Mouse (Mus musculus) skeletal muscle tissue, adult 2 months (tissue): Measurements from ENCODE around the gene Nudt22.
A peak's percentile ranks its signal among the peaks of the same experiment; 100 is the strongest.

ENCODE experiments used
- DNase-seq: peaks from one replicate; pipeline ENCODE4 v3.0.0-alpha.2; 2012; ENCODE audit warnings: low read depth, low spot score

Nudt22 gene

DNA sequence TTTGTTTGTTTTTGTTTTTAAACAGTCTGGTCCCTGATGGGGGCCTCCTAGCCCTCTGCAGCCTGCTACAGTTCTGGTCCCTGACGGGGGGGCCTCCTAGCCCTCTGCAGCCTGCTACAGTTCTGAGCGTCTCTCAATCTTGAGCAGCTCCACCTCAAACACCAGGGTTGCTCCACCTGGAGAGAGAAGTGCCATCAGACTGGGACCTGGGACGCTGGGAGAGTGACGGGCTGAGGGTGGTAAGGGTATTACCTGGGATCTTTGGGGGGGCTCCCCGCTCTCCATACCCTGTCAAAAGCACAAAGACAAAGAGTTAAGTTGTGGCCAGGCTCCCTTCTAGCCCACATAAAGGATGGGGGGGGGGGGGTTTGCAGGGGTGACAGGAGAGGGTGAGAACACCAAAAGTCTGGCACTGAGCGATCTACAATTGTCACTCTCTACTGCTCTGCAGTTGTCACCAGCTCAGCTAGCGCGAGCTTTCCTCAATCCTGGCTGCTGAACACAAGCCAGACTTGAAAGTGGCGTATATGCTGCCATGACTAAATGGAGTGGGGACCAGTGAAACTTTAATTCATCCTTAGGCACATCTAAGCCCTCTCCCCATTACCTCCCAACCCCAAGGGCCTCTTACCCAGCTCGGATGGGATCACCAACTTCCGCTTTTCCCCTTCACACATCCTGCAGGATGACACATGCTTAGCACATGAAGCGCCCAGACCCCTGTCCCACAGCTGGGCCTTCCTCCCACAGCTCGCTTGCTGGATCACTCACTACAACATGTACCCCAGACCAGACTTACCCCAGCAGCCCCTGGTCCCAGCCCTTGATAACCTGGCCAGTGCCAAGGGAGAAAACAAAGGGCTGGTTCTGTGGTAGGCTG, 17.9 kb downstream of the Nudt22 start:
- no peak for DNase-seq

DNA sequence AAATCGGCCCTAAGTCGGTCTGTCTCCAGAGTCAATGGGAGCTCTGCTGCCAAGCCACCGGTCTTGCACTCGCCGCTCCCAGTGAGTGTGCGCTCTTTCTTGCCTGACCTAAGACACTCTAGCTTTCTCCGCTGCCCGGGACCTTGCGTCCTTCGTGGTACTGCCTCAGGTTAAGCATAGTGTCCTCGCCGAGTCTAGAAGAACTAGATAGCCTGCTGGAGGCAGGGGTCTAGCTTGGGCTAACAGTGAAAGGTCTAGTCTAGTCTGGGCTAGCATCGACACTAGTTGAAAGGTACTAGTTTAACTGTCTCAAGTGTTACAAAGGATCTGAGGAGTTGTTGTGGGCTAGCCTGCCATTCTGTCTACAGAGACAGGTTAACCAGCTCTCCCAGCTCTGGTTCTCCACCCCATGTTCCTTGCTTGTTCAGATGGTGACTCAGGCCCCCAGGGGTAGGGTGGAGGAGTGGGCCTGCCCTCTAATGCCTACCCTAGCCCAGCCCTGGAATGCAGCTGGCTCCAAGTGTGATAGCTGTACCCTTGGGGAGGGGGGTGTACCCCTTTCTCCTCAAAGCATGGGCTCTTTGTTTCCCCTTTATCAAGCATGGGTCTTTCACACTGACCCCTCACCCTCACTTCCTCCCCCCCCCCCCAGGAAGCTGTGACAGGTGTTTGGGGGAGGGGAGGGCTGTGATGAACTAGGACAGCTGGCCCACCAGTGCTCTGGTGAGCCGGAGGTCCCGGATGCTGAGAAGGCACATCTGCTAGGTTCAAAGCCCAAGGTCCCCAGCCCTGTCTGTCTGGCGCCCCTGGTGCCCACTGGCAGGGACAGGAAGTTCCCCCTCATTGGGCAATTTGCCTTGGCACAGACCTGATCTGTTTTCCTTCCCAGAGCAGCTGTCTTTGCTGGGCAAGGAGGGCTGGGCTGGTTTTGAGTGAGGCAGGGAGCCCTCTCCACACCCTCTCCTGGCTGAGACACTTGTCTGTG, 20.1 kb downstream of the Nudt22 start, which contains the start of gene Plcb3:
Gene Plcb3, minus strand, starts transcription at position 934 of the 985 bp plus-strand sequence.
- peak; percentile 94 for DNase-seq

DNA sequence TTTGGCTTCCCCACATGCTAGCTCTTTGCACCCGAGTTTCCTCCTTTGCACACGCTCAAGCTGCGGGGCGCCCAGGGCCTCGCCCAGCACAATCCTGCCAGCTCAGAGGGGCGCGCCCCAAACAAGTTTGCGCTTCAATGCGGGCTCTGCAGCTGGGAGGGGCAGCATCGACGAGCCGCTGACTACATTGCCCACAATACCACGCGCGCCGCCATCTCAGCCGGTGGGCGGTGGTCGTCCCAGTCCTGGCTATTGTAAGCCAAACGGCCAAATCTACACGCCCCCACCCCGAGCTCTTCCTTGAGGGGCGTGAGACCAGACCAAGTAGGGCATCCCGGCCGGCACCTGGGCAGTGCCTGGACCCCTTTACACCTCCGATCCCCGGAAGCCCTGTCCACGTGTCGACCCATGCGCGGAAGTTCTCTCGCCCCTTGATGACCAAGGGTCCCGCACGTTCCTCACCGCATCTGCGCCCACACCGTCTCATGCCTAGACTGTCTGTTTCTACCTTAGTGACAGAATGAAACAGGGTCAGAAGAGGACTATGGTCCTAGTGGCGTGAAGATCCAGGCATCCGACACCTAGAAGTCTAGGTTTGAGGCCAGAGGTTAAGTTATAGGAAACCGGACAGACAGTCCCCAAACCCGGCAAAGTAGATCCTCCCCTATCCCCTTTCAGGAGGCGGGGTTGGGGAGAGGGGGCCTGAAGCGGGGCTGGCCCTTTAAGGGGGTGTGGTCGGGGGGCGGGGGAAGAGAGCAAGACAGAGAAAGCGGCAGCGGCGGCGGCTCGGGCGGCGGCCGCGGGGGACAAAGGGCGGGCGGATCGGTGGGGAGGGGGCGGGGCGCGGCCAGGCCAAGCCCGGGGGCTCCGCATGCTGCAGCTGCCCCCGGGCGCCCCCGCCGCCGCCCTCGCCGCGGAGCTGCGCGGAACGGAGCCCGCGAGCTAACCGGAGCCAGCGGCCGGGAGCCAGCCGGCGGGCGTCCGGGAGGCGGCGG, 21.4 kb downstream of the Nudt22 start, which contains the start of gene Ppp1r14b:
Gene Ppp1r14b, plus strand, starts transcription at position 758 of the 995 bp plus-strand sequence.
- peak; percentile 69 for DNase-seq

DNA sequence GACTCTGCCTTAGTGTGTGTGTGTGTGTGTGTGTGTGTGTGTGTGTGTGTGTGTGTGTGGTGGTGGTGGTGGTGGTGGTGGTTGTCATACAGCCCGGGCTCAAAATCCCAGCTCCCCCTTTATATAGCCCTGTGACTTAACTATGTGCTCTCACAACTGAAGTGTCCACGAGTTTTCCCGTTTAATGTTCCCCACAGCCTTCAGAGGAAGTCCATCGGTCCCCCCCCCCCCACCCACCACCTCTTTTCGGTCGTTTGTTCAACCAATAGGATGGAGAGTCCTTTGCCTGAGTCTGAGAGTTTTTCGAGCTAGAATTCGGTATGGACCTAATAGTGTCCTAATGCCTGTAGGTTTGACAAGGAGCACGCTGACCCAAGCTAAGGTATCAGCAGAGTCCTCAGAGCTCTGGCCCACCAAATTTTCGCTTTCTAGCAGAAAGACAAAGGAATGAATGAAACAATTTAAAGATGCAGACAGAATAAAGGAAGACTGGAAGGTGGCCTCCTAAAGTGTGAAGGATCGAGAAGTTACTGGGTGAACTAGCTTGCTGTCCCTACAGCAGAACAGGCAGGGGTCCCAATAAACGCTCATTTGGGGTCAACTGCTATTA, 22.2 kb downstream of the Nudt22 start:
- no peak for DNase-seq

DNA sequence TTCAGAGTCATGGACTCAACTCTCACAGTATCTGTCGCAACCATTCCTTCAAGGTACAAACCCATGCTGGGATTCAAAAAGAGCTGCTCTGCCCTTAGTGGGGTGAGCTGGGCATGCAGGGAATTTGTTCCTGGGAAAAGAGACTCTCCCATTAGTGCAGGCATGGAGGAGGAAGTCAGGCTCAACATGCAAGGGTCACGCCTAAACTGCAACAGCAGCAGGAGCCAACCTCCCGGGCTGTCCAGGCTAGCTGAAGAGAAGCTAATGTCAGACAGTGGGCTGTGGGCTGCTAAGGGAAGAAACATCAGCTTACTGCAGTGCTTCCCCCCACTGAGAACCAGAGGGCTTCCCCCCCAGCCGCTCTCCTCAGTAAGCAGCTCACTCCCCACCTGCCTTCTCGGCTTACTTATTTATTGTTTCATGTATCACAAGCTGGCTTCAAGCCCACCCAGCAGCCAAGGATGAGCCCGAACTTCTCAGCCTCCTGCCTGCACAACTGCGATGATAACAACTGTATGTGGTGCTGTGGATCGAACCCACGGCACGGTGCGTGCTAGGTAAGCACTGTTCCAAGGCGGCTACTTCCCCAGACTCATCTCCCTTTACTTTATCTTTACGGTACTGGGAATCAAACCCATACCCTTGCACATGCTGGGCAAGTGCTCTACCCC, 23.5 kb downstream of the Nudt22 start:
- DNase-seq = no peak

DNA sequence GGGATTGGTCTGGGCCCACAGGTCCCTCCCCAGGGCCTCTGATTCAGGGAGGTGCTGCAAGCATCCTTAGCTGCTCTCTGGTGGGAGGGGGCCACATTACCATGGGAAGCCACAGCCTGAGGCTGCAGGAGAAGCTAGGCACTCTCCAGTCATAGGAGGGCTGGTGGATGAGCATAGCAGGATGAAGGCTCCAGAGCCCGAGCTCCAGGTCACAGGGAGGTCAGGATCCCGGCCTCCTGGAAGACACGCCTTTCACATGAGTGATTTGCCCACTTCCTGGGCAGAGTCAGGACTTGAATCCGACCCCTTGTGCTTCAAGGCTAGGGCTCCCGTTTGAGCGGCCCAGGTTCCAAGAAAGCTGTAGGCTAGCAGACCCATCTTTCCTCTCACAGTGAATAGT, 24.3 kb downstream of the Nudt22 start:
- no peak for DNase-seq

DNA sequence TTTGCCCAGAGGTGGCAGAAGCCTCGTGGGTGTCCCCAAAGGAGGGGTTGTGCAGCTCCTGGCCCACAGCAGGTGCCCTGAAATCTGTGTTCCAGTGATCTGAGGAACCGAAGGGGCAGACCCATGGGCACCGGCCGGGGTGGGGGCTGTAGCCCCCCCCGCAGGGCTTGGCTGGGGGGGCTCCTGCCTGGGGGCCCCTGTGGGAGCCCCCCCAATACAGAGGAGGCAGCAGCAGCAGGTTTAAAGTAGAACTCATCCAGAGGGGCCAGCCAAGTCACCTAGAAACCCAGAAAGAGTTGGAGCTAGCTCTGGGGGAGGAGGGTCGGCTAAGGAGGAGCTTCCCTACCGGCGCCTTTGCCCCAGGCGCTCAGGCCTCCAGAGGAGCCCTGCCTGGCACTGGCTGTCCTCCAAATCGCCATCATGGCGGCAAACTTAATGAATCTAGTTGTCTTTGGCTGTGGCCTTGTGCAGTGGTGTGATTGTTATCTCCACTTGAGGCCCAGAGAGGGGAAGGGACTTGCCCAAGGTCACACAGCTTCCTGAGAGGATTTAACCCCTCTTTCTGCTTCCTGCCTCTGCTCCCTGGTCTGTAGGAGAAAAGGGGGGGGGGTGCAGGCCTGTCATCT, 25.3 kb downstream of the Nudt22 start:
- DNase-seq = no peak

DNA sequence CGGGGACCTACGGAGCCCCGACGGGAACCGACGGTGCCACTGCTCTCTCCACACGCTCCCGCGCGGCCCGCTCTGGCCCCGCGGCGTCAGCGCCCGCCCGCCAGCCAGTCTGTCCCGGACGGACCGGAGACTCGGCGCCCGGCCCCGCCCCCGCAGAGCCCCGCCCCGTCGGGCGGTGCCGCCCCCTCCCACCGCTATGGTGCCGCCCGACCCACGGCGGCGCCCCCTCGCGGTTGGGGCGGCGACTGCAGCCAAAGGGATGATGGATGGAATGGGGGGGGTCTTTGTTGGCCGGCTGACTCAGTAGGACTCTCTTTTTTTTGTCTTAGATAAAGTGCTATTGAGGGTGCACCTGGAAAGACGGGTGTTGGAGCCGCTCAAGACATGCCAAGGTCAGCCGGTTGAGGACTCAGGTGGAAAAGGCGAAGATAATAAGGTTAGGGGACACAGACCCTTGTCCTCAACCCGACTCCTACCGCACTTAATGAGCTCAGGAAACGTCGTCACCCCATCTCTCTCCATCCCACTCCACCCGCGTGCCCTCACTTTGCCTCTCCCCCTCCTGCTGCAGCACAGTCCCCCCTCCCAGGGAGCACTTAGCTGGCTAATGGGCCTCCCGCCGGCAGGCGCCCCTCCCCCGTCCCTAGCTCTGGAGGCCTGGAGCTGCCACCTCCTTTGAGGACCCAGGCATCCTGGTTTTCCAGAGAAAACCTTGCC, 26.1 kb downstream of the Nudt22 start:
- DNase-seq = no peak

DNA sequence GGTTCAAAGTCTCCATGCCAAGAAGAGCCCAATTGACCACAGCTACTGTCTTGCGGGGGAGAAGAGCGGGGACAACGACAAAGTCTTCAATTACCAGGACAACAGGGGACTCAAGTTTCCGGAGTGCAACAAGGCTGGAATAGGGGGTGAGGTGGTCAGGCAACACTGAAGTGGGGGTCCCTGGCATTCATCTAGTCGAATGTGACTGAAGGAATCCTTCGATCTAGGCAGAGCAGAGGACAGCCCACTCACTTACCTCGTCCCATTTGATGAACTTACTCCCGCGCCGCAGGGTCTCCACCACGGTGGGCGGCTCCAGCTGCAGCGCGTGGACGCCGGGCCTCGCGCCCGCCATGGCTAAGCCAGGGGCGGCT, 26.6 kb downstream of the Nudt22 start:
- no peak for DNase-seq

DNA sequence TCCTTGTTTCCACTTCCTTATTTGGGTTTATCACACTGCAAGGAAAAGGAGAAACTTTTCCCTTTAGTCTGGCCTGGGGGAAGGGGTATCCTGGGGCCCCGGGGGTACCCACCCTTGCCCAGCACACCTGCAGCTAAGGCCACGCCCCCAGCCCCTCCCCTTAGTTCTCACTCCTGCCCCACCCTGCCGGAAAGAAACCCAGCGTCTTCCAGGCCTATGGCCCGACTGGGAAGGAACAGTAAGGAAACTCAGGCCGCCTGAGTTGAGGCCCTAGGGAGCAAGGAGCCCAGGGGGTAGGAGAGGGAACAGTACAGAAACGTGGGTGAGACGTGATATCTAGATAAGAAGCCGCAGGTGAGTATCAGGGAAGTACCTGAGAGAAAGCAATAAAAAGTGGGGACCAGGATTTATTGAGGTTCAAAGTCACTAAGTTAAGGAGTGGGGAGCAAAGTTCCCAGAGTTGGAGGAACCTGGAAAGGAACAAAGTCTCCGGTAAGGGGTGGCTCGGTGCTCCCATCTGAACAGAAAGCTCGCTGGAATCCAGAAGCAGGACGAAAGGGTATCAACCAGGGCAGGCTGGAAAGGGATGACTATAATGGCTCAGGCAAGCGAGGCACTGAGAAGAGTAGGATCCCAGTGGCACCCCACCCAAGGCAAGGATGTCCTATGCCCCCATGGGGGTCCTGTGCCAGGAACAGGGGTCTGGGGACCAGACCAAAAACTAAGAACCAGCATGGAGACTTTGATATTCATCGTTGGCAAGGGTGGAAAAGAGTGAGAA, 27.2 kb downstream of the Nudt22 start:
- DNase-seq = no peak

DNA sequence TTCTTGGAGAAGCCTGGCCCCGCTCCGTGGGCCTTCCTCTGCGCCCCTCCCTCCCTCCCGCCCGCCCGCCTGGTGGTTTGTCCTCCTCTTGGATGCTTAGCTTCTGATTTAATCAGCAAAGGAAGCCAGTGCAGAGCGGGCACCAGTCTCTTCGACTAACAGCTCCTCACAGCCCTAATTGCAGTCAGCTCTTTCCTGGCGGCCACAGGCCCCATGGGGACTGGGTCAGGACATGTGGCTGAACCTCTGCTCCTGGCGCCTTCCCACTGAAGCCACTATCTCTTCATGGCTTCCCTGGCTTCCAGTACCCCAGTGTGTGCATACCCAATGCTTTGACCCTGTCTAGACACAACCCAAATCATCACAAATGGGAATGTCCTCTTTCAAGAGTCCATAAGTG, 39.5 kb downstream of the Nudt22 start:
- DNase-seq = no peak

DNA sequence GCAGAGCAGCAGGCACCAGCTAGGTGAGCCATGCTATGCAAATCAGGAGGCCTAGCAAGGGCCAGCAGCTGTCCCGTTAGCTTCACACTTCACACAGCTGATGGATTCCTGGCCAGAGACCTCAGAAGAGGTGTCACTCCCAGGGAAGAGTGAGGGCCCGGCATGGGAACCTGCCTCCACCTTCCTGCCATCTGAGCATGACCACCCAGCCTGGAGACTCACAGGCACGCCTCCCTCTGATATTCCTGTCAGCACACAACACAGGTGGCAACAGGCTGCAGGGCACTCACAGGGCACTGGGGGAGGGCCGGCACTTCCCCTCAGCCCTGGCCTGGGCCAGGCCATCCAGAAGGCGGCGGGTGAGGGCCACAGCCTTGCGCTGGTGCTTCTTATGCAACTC, 40.5 kb downstream of the Nudt22 start:
- DNase-seq = no peak

DNA sequence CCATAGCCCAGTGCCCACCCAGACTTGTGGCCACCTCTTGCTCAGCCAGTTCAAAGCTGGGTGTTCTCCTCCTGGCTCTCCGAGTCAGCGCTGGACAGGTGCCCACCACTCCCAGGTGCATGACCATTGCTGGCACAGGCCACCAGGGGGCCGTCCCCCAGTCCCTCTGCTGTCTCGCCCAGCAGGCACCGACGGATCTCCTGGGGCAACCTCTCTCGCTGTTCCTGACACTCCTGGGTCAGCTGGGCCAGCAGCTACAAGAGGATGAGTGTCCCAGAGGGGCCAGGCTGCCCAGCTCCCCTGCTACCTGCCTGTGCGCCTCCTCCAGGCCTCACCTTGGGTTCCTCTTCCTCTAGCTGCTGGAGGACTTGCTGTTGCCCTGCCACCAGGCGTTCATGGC, 41.9 kb downstream of the Nudt22 start:
- DNase-seq = no peak

DNA sequence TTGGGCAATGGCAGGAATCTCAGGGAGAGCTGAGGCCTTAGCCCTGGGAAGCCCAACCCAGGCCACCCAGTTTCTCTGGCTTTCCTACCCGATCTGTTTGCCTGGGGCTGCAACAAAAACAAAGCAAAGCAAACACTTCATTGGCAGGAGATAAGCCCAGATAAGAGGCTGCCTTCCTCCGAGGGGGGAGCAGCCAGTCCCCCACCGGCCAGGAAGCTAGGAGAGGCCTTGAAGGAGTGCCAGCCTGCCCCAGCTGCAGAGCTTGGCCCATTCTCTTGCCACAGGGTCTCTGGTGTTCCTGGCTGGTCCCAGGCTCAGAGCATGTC, 43.2 kb downstream of the Nudt22 start:
- no peak for DNase-seq

DNA sequence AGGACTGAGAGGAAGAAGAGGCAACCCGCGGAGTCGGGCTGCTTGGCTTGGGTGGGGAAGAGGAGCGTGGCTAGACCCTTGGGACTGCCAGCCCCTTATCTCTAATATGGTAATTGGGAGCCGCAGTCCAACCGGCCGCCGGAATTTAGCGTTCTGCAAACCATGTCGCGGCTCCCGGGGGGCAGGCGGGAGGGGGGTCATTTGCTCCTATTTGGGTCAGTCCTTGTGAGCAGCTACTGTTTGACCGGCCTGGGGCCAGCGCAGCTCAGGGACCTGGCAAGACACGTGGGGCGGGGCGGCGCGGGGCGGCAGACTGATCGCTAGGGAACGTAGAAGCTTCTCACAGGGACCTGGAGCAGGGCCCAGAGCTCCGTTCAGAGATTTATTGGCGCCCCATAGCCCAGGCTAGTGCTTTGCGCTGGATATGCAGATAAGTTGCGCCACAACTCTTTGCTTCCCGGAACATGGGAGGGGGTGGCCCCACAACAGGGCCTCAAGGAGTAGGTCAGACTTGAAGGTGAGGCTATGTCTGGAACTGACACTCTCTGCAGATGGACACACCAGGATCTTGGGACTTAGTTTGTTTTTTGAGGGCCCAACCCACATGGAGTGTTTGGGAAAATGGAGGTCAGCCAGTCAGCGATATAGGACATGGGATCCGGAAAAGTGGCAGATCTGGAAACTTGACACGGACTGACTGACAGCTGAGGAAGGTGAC, 43.8 kb downstream of the Nudt22 start:
- DNase-seq = peak; percentile 87

DNA sequence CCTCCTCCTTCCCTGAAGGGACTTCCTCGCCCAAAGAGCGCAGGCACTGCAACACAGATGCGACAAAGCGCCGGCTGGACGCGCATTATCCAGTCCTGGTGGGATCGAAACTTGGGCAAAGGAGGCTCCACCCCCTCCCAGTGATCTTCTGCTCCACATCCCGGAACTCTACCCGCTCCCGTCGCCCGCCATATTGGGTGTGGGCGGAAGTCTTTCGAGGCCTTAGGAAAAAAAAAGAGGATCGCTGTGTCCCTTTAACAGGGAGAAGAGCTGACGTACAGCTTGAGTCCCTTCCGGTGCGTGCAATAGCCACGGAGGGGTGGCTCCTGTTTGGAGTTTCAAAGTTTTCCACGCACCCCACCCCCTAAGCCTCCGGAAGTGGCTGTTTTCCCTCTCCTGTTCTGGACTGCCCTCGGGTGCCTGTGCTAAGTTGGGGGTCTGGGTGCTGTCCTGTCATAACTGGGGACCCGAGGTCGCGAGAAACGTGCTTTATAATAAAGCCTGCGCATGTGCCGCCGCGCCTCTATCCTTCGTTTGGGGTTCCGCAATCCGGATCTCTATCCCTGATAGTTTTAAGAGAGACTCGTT, 44.4 kb downstream of the Nudt22 start:
- peak; percentile 94 for DNase-seq

DNA sequence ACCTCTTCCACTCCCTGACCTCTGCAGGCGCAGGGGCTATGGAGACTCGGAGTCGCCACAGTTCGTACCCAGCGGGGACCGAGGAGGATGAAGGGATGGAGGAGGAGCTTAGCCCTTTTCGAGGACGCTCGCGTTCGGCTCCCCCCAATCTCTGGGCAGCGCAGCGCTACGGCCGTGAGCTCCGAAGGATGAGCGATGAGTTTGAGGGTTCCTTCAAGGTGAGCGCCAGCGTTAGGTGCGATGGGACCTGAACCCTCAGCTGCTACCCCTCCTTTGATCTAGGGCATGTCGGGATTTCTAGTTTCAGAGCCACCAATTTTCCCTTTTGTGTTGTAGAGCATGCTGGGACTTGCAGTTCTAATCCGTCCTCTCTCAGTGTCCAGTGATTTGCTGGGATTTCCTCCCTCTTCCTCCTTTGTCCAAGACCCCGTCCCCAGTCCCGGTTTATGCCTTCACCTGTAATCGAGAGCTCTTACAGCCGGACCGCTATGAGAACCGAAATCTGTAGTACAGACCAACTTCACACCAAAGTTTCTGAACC, 45.2 kb downstream of the Nudt22 start:
- DNase-seq = peak; percentile 51
